Mouse (Mus musculus) spleen, postnatal 14 days (tissue): Measurements from ENCODE around the gene Lsamp.

ENCODE experiments used
- DNase-seq, 2 experiments: peaks; one replicate each; pipeline ENCODE4 v3.0.0; 2021 to 2022; ENCODE audit warnings: low spot score in 2 of 2

Gene Lsamp

DNA sequence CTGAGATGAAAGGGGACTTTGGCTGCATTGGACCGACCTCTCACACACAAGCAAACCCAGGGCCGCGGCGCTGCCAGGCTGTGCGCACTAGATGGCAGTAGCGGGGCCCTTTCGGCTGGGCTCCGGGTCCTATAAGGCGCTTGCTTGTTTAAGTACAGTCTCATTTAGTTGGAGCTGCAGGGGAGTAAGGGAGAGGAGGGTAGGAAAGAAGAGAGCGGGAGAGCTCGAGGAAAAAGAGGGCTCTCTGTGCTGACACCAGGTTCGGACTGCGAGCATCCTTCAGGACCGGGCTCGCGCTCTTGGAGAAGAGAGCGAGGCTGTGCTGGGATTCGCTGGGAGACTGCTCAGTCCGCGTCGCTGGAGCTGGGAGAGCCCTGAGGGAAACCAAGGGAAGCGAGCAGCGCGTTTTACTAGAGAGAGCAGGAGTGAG lies at the start of gene Lsamp:
TSS of gene Lsamp (plus strand) at position 157 of the 430 bp plus-strand sequence.
- DNase-seq = no peak

DNA sequence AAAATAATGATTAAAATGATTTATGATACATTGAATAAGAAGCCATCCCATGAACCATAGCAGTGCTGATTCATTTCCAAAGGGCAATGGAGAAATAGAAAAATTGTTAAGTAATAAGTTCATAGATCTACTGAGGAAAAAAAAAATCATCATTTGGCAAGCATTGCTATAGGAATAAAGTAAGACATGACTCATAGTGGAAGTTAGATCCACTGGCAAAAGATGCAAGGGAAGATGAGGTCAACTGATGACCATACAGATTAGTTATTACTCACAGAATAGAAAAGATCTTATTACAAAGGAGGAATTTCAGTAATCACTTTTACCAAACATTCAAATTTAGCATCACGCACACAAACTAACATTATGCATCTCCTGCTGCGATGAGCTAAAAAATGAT lies 26.5 kb upstream of the Lsamp start:
- no peak for DNase-seq

DNA sequence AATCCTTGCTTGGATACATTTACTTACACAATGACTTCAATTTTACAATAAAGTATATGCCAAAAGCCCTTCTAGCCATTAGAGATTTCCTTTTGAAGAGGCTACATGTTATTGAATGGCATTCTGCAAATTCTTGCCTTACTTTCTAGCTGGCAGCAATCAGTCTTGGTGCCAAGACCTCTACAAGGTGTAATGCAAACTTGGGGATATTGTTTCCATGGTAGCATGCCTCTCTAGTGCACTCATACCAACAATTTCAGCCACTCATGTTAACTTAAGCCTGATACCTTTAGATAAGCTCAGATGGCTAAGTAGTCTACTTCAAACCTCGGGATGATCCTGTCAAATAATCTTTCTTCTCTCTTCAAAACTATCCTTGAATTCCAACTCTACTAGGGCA lies 11.4 kb upstream of the Lsamp start:
- no peak for DNase-seq

DNA sequence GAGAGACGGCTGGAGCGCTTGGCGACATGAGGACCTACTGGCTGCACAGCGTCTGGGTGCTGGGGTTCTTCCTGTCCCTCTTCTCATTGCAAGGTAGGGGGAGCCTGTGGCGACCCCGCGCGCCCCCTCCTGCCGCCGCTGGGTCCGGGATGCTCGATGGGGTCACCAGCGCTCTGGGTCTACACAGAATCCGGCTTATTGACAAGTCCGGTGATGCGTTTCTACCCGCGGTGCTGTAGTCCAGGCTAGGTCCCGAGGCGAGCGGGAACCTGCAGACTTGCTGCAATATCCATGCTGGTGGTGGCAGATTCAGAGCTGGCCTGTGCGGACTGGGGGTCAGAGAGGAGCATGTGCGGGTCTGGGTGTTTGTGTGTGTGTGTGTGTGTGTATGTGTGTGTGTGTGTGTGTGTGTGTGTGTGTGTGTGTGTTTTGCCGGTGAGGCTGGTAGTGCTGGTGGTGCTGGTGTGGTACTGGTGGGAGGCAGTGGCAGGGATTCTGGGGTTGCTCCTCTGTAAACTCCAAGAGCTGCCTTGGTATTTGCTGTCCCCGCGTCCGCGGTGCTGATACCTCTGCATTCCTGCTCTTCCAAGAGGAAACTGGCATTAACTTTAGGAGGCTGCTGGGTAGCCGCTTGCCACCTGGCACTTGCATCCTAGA lies 602 bp downstream of the Lsamp start:
- DNase-seq = no peak

DNA sequence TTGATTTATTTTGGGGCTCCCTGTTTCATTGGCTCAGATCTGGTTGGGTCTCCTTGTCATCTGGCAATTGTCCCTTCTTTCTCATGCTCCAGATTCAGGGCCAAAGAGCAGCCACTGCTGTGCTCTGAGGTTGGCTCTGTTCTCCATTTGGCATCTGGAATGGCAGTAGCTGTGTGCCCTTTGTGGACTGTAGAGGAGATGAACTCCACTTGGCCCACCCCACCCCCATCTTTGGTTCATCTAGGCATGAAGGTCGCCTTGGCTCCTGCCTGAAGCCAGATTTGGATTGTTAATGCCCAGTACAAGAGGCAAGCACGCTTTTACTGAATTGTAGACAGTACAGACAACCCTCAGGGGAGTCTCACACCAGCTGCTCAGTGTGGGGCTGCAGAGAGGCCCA lies 4.3 kb downstream of the Lsamp start:
- no peak for DNase-seq

DNA sequence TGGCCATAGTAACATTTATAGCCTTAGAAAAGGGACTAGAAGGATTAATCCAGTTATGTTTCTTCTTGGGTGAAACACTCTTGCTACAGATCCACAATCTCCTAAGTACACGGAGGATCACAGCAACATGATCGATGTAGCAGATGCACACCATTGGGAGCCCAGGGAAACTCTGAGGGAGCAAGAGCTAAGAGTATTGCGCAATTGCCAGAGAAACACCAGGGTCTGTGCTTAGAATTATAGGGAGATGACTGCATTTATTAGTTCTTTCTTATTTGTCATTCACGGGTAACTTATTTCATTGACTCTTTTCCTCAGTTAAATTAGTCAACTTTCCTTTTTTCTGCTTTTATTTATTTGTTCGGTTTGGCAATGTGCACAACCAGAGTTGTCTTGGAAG lies 10.7 kb downstream of the Lsamp start:
- DNase-seq = no peak

DNA sequence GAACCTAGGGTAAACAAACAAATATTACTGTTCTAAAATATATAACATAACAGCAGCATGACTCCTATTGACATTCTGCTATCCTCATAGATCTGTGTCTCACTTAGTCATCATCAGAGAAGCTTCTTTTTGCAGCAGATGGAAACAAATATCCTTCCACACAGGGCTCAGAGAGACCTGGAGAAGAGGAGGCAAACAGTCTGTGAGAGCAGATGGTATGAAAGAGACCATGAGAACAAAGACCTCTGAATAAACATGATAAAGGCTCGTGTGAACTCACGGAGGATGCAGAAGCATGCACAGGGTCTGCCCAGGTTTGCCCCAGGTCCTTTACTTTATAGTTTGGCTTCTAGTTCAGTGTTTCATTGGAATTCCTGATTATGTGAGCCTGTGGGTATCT lies 24.6 kb downstream of the Lsamp start:
- DNase-seq = no peak

DNA sequence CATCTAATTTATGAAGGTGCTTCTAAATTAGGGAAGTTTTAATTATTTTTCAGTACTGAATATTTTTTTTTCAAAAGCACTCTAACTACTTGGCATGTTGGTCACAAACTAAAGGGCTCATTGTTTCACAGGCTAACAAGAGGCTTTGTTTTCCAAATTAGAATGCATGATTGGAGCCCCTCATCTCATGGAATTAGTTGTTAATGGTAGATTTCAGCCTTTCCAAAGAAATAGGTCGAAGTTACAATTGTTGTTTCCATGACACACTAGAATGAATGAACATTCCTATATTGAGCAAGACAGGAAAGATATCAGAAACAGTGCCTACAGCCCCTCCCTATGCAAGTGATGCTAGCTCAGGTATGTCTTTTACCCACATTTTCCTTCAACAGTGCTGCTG lies 26.9 kb downstream of the Lsamp start:
- no peak for DNase-seq

DNA sequence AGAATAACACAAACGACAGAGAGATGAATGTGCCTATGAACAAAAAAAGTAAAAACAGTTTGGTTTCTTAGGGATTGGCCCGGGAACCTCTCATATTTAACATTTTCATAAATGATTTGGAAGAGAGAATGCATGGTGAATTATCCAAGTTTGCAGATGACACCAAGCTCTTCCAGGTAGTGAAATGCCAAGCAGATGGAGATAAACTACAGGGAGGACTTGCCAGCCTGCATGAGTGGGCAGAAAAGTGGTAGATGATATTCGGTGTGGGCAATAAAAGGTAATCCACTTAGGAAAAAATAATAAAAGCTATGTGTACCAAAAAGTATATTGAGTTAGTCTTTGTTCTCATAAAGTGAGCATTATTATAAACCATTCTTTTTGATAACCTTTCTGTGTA lies 38.5 kb downstream of the Lsamp start:
- no peak for DNase-seq

DNA sequence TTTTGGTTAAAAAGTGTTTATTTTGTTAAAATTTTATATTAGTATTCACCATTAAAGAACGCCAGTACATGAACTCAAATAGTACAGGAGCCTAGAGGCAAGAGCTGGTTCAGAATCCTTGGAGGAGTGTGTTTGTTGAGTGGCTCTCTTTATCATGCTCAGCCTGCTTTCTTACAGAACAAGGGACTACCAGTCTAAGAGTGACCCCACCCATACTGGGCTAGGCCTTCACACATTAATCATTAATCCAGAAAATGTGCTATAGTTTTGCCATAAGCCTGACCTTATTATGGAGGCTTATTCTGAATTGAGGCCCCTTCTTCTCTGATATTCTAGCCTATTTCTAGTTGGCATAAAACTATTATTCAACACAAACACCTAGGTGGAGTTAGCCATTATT lies 52.6 kb downstream of the Lsamp start:
- DNase-seq = no peak

DNA sequence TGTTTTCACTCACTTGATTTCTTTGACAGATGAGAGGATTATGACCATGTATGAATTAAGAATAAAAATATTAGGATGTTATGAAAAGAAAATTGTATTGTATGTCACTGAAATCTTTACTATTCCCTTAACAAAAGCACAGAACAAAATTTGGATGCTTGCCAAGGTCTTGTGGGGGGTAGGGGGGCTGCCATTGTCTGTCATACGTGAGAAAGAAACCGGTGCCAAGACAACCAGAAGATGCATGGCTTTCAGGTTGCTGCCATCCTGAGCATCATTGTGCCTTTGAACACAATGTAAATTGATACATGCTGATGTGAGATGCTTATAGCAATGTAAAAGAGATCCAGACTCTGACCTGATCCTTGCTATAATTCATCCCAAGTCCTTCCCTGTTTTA lies 75.4 kb downstream of the Lsamp start:
- no peak for DNase-seq

DNA sequence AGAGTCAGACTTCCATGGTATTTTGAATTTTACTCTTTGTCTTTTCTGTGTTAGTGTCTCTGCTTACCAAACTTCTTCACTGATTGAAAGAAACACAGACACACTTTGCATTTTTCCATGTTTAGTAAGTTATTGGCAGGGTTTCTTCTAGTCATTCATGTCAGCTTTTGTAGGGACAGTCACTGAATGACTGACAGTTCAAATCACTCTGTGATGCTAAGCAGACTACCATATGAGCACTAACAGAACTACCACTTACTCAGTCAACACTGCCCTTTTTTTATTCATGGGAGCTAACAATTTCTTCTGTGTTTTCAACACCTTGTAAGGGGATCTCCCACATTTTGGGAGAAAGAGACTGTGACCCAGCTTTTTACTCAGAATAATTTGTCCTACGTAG lies 75.8 kb downstream of the Lsamp start:
- no peak for DNase-seq

DNA sequence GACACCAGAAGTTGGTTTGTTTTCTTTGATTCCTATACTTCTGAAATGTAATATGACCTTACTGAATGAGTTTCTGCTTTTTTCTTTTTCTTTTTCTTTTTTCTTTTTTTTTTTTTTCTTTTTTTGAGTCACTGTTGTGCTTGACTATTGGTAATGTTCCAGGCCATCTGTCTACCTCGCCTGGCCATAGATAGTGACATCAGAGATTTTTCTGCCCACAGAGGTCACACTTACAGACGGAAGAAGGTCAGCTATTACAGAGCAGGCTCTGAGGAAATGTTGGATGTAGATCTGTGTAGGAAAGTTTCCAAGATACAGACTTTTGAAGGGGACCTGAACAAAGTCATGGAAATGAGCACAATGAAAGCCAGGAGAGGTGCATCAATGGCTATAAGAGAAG lies 76.3 kb downstream of the Lsamp start:
- DNase-seq = no peak

DNA sequence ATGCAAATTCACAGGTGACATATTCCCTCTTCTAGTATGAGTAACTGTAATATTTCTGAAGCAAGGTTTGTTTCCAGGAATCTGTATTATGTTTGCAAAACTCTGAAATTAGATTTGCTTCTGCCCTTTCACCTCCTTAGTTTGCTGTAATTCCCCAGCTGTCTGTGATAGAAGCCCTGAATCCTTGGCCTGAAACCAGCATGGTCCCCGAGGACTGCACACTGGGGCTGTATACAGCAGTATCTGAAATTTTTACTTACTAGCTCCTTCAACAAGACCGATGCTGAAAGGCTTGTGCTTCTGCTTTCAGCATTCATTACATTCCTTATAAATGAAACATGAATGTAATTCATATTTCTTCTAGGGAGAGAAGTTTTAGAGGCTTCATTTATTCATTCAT lies 91.4 kb downstream of the Lsamp start:
- no peak for DNase-seq

DNA sequence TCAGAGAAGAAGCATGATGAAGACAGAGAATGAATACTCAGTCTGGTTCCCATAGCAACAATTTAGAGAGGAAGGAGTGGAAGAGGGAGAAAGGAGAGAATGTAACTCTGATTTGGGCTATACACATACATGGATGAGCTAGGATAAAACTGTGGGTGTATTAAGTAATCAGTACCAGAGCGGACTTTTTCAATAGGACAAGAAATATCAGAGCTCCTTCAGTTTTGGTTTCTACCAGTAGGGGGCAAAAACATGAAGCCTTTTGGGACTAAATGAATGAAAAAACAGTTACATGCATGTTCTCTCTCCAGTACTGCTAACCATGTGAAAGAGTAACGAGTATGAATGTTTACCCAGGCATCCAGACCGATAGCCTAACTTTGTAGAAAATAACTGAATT lies 96.1 kb downstream of the Lsamp start:
- no peak for DNase-seq

DNA sequence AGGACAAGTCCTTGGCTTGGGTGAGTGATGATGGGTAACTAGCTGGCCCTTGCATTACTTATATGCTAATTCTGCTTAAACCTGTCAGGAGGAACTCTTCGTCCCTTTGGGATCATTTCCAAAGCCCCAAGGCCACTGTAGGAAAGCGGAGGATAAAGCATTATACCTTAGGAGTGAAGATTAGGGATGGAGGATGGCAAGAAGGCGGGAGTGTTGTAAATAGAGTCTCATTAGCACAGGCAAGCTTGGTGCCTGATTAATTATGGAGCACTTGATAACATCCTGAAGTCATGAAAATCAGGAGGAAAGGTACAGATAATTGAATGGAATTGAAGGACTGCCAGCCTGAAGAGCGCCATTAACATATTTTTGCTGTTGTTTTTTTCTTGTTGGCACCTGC lies 120.2 kb downstream of the Lsamp start:
- no peak for DNase-seq

DNA sequence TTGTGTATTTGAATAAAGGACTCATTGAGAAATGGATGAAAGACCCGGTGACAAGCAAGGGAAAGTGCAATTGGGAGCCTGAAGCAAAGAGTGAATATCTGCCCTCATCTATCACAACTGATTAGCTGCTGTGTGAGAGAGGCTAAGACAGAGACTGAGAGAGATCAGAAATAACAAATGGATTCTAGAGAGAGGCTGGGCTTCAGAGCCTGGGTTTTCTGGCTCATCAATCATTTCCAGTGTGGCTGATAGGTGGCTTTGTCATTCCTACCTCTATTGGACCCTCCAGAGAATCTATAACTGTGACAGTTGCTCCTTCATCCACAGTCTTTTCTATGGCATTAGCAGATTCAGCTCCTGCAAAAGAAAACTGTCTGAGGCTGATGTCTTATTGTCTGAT lies 198.8 kb downstream of the Lsamp start:
- DNase-seq = no peak

DNA sequence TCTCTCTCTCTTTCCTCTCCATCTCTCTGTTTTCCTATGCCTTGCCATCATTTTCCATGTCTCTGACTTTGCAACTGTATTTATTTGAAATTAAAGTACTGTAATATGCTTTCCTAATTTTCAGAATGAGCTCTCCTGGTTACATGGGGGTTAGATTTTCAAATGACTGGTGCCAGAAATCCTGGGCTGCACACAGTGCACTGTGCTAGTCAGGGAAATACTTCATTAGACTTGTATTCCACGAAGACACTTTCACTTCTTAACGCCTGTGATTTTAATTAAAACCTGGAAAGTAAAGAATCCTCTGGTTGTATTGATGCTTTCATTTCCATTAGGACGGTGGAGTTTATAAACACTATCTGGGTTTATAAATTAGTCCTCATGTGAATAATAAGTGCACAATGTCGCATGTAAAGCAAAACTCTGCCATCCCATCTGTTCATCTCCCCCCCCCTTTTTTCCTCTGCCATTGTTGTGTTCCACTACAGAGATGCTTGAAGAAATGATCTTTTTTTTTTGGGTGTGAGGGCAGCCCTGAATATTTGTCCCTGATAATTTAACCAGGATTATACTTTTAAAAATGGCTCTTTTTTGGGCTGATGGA lies 203.9 kb downstream of the Lsamp start:
- no peak for DNase-seq

DNA sequence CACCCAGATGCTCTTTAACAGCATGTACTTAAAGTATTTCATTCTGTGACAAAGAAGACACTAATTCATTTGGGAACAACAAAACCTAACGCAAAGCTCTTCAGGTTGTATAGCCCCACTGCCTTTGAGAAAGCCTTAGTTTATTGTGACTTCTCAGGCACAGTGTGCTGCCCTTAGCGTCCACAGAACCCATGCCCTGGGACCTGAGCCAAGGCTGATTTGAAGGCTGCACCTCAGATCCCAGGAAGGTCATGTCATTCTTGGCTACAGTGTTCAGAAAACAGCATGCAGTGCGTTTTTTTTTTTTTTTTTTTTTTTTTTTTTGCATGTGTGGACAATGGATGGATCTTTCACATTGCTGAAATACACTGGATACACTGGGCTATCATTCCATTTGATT lies 210.2 kb downstream of the Lsamp start:
- no peak for DNase-seq

DNA sequence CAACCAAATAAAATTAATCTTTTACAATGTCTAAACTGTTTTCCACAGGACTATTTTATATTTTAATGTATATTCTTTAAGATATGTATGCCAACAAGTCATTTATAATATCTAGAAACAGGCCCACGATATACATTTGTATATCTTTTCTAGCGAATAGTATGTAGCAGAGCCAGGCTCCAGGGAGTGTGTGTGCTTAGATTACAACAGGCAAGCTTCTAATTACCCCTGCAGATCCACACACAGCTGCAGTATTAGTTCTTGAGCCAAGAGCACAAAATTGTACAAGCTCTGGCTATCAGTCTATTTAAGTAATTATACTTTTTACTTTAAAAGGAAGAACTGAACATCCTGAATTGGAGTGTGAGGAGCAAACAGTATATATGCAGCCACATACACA lies 210.7 kb downstream of the Lsamp start:
- DNase-seq = no peak

DNA sequence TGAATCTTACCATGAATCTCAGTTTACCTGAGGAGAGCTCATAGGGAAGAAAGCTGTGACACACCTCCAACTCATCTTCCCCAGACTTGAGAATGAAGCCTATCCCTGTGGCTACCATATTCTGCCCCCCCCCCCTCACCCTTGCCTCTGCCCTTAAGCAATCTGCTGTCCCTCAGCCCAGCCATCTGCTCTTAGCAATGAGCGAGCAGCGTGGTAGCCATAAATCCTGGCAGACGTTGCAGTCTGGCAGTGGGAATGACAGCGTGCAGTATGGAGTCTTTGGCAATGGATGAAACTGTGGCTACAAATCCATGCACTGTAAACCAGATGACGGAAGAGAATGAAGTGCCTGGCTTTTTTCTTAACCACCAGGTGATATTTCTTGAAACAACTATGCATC lies 244.5 kb downstream of the Lsamp start:
- DNase-seq = no peak

DNA sequence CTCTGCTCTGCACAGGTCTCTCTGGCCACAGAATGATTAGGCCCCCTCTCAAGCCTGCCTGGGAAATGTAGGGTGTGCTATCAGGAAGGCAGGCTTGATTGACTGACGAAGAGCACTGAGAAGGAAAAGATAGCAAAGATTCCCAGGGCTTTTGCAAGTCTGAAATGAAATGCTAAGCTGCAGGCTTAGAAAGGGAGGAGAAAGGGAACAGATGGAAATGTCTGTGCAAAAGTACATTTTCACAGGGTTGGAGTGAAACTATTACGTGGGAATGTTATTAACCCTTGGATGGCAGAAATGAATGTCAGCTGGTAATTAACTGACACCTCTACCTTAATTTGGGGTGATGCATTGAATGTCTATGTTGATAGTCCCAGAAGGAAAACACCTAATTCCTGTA lies 248.9 kb downstream of the Lsamp start:
- DNase-seq = no peak

DNA sequence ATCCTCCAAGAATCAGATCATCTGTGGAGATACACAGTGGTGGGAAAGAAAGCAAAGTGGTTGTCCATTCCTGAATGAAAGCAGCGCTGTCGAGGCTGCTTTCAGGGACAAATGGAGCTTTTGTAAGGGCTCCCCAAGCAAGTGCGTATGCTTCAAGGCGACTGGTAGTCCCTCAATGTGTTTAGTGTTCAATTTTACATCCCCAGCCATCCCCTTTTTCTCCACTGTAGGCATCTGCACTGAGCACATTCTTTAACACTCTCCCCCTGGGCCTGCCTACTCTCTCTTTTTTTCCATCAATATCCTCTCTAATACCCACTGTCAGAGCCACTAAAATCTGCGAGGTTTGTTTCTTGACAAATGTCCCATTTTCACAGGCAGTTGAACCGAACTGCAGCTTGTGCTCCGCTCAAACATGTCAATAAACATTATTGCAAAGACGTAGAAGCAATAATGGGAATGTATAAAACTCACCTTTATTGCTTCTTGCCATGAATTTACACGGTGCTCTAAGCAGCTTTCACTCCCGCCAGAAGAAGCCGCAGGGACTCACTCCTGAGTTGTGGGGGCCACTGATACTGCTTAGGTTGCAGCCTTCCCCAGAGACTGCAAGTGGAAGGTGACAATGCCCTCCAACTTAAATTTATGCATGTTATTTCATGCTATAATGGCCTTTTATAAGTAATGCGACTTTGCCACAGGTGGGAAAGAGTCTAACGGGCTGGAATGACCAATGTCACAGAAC lies 250.2 kb downstream of the Lsamp start:
- no peak for DNase-seq
